ENCODE assay signal across 27 mouse cellular contexts in the genomic region with DNA sequence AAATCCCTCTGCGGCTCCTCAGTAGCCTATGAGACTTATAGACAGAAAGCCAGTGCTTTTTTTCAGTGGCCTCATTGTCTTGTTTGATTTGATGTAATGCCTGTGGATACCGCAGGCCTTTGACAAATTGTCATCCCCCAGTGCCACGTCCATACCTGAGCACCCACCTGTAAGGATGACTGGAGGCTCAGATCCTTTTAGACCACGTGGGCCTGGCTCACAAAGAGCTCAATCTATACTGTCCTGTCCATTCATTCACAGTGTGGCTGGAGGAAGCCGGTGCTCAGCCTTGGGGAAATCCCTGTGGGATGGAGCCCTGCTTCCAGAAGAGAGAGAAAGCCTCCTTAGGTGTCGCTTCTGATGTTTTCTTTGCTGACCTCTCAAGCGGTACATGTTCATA.
"Had no signal": no experiment of that assay in that cellular context is flagged by ENCODE, and none has a peak within 500 bp of the region (broad histone marks: within the 10 kb centered on the region; RNA-seq: fewer than 3 reads in every experiment).

No protein-coding gene starts in this region.

- H3K36me3 ChIP-seq: heart, embryonic 12.5 days; hindbrain, embryonic 12.5 days; limb, embryonic 10.5 days; limb, embryonic 12.5 days; liver, embryonic 13.5 days had no signal

- DNase-seq: gastrocnemius, adult 2 months; gastrocnemius, postnatal 10 days; gastrocnemius, postnatal 25 days; heart, adult 18-20 months; heart, postnatal 10 days; heart, postnatal 4 days; kidney, adult 18-20 months; kidney, adult 8-10 months; kidney, postnatal 10 days; kidney, postnatal 25 days; kidney, postnatal 4 days; liver; liver, embryonic 13.5 days had no signal

- H3K9ac ChIP-seq: heart, embryonic 12.5 days; hindbrain, embryonic 12.5 days; hindbrain, embryonic 14.5 days; intestine, embryonic 15.5 days; limb, embryonic 12.5 days; liver, embryonic 13.5 days had no signal

- H3K27me3 ChIP-seq: hindbrain, embryonic 12.5 days; intestine, embryonic 15.5 days had no signal

- H3K4me3 ChIP-seq: gastrocnemius, adult 2 months; heart, embryonic 10.5 days; heart, embryonic 12.5 days; hindbrain, embryonic 10.5 days; hindbrain, embryonic 12.5 days; intestine, embryonic 15.5 days; layer of hippocampus, adult 2 months; left cerebral cortex, adult 2 months; limb, embryonic 10.5 days; limb, embryonic 12.5 days; liver, embryonic 13.5 days had no signal

- H3K27ac ChIP-seq: gastrocnemius, adult 2 months; heart, embryonic 10.5 days; hindbrain, embryonic 10.5 days; hindbrain, embryonic 12.5 days; hindbrain, embryonic 14.5 days; intestine, embryonic 15.5 days; layer of hippocampus, adult 2 months; left cerebral cortex, adult 2 months; limb, embryonic 10.5 days; limb, embryonic 12.5 days; liver, embryonic 13.5 days had no signal

- H3K9me3 ChIP-seq: intestine, embryonic 15.5 days; limb, embryonic 10.5 days; limb, embryonic 12.5 days; liver, embryonic 13.5 days had no signal

- ATAC-seq: hindbrain, embryonic 16.5 days; inflammation-experienced regulatory T-cells, adult 6 months; intestine, embryonic 15.5 days; intestine, postnatal 0 days had no signal

- H3K4me1 ChIP-seq: intestine, embryonic 15.5 days; limb, embryonic 12.5 days had no signal

- H3K4me2 ChIP-seq: heart, embryonic 12.5 days; hindbrain, embryonic 12.5 days; hindbrain, embryonic 14.5 days; intestine, embryonic 15.5 days; limb, embryonic 12.5 days; liver, embryonic 11.5 days; liver, embryonic 13.5 days had no signal
